Mouse (Mus musculus): ENCODE results near the gene Catsper2. TPM values are rescaled to one million over a fixed set of nuclear protein-coding genes. Genes with fewer than 3 reads are reported as not detected.

Catsper2 gene
- 3.3 and 3.8 TPM in 2 replicates for polyA plus RNA-seq (2015; fragmentation: Nextera tagmentation; extraction: Ambion mirVana)

- Histone ChIP-seq H3K9me3 (no peaks in the 10 kb centered on the region), H3K4me3 (peak within 1 kb of the TSS; percentile 73), H3K9ac (peak within 1 kb of the TSS; percentile 98), H3K27ac (peak within 1 kb of the TSS; percentile 95), H3K4me2 (peak within 1 kb of the TSS; percentile 68), H3K36me3 (peaks cover 16% of the 10 kb centered on the region), H3K4me1 (peaks cover 21% of the 10 kb centered on the region), H3K27me3 (no peaks in the 10 kb centered on the region)
- peak; percentile 100 for ATAC-seq (ENCODE audit: insufficient number of reproducible peaks, insufficient read depth, low FRiP score, low TSS enrichment, low read depth)
- under 1% methylated on average over 65 of the region's 68 CpGs for WGBS
Observed at GRCm38 (mm10) chr2:121413387-121414042, at the start of gene Catsper2, which contains the start of gene Pdia3. TSS of gene Catsper2 (minus strand) at chr2:121413792. TSS of gene Pdia3 (plus strand) at chr2:121413775.

GRCm38 (mm10) chr2:121460071-121460470 is 46.5 kb upstream of the Catsper2 start:
- H3K4me2 ChIP-seq = no peak overlapping the region
- 74% methylated on average over 2 of the region's 2 CpGs for WGBS
- H3K4me3 ChIP-seq = no peak overlapping the region
- H3K27ac ChIP-seq = no peak overlapping the region
- peaks cover 11% of the 10 kb centered on the region for H3K4me1 ChIP-seq
- H3K36me3 ChIP-seq = peaks cover 19% of the 10 kb centered on the region; the same call in 1 of the 2 replicates
- no peak overlapping the region for H3K9ac ChIP-seq
- H3K27me3 ChIP-seq = no peaks in the 10 kb centered on the region
- no peaks in the 10 kb centered on the region for H3K9me3 ChIP-seq
- no peak for ATAC-seq (ENCODE audit: insufficient number of reproducible peaks, insufficient read depth, low FRiP score, low TSS enrichment, low read depth)

GRCm38 (mm10) chr2:121456692-121457642 is 43.4 kb upstream of the Catsper2 start, which contains the start of gene Serinc4:
TSS of gene Serinc4 (minus strand) at chr2:121456781.
- H3K36me3 ChIP-seq = peaks cover 45% of the 10 kb centered on the region

GRCm38 (mm10) chr2:121455534-121455933 is 41.9 kb upstream of the Catsper2 start:
- H3K27me3 ChIP-seq = no peaks in the 10 kb centered on the region
- peaks cover 50% of the 10 kb centered on the region for H3K36me3 ChIP-seq
- peaks cover 26% of the 10 kb centered on the region for H3K4me1 ChIP-seq
- 71% methylated on average over 5 of the region's 5 CpGs for WGBS
- ATAC-seq (ENCODE audit: insufficient number of reproducible peaks, insufficient read depth, low FRiP score, low TSS enrichment, low read depth) = no peak
- no peak overlapping the region for H3K4me2 ChIP-seq
- no peaks in the 10 kb centered on the region for H3K9me3 ChIP-seq
- no peak overlapping the region for H3K9ac ChIP-seq
- H3K27ac ChIP-seq = no peak overlapping the region
- H3K4me3 ChIP-seq = no peak overlapping the region

More at GRCm38 (mm10) chr2:121456692-121457642, 43.4 kb upstream of the Catsper2 start, which contains the start of gene Serinc4:
- peak within 1 kb of the TSS; percentile 77 for H3K4me3 ChIP-seq
- 5% methylated on average over 41 of the region's 41 CpGs for WGBS
- H3K4me2 ChIP-seq = peak within 1 kb of the TSS; percentile 69
- no peaks in the 10 kb centered on the region for H3K27me3 ChIP-seq
- peak within 1 kb of the TSS; percentile 82 for H3K27ac ChIP-seq
- no peaks in the 10 kb centered on the region for H3K9me3 ChIP-seq
- peak; percentile 71 for ATAC-seq (ENCODE audit: insufficient number of reproducible peaks, insufficient read depth, low FRiP score, low TSS enrichment, low read depth)
- peak within 1 kb of the TSS; percentile 87 for H3K9ac ChIP-seq
- H3K4me1 ChIP-seq = peaks cover 17% of the 10 kb centered on the region

GRCm38 (mm10) chr2:121453917-121454316 is 40.3 kb upstream of the Catsper2 start:
- 87% methylated on average over 6 of the region's 6 CpGs for WGBS
- H3K4me1 ChIP-seq = peaks cover 31% of the 10 kb centered on the region
- no peak overlapping the region for H3K4me2 ChIP-seq
- no peak overlapping the region for H3K27ac ChIP-seq
- H3K4me3 ChIP-seq = no peak overlapping the region
- H3K9ac ChIP-seq = no peak overlapping the region
- H3K36me3 ChIP-seq = peaks cover 41% of the 10 kb centered on the region
- H3K9me3 ChIP-seq = no peaks in the 10 kb centered on the region
- no peak for ATAC-seq (ENCODE audit: insufficient number of reproducible peaks, insufficient read depth, low FRiP score, low TSS enrichment, low read depth)
- H3K27me3 ChIP-seq = no peaks in the 10 kb centered on the region

GRCm38 (mm10) chr2:121452990-121453389 is 39.4 kb upstream of the Catsper2 start, which contains the start of gene Hypk:
TSS of gene Hypk (plus strand) at chr2:121453290.
- peaks cover 31% of the 10 kb centered on the region for H3K4me1 ChIP-seq
- H3K4me2 ChIP-seq = no peak within 1 kb of the TSS
- no peaks in the 10 kb centered on the region for H3K27me3 ChIP-seq
- H3K36me3 ChIP-seq = peaks cover 34% of the 10 kb centered on the region
- no peaks in the 10 kb centered on the region for H3K9me3 ChIP-seq
- H3K9ac ChIP-seq = no peak within 1 kb of the TSS
- no peak within 1 kb of the TSS for H3K4me3 ChIP-seq
- no peak within 1 kb of the TSS for H3K27ac ChIP-seq
- no peak for ATAC-seq (ENCODE audit: insufficient number of reproducible peaks, insufficient read depth, low FRiP score, low TSS enrichment, low read depth)
- 76% methylated on average over 4 of the region's 4 CpGs for WGBS

GRCm38 (mm10) chr2:121452361-121452760 is 38.8 kb upstream of the Catsper2 start:
- no peak overlapping the region for H3K9ac ChIP-seq
- no peak overlapping the region for H3K4me2 ChIP-seq
- no peak for ATAC-seq (ENCODE audit: insufficient number of reproducible peaks, insufficient read depth, low FRiP score, low TSS enrichment, low read depth)
- H3K4me1 ChIP-seq = peaks cover 32% of the 10 kb centered on the region
- peaks cover 34% of the 10 kb centered on the region for H3K36me3 ChIP-seq
- H3K27ac ChIP-seq = no peak overlapping the region
- no peaks in the 10 kb centered on the region for H3K9me3 ChIP-seq
- H3K27me3 ChIP-seq = no peaks in the 10 kb centered on the region
- 89% methylated on average over 4 of the region's 4 CpGs for WGBS
- H3K4me3 ChIP-seq = no peak overlapping the region

- WGBS = under 1% methylated on average over 7 of the region's 7 CpGs
- no peak for ATAC-seq (ENCODE audit: insufficient number of reproducible peaks, insufficient read depth, low FRiP score, low TSS enrichment, low read depth)
- Histone ChIP-seq H3K27me3 (no peaks in the 10 kb centered on the region), H3K4me1 (peaks cover 27% of the 10 kb centered on the region), H3K27ac (peak overlapping the region; percentile 97), H3K9me3 (no peaks in the 10 kb centered on the region), H3K4me2 (peak overlapping the region; percentile 87), H3K9ac (peak overlapping the region; percentile 97), H3K4me3 (peak overlapping the region; percentile 97), H3K36me3 (peaks cover 34% of the 10 kb centered on the region)
Observed at GRCm38 (mm10) chr2:121450093-121450492, 36.5 kb upstream of the Catsper2 start.

- H3K9ac ChIP-seq = peak overlapping the region; percentile 97
- peaks cover 33% of the 10 kb centered on the region for H3K36me3 ChIP-seq
- no peaks in the 10 kb centered on the region for H3K27me3 ChIP-seq
- under 1% methylated on average over 54 of the region's 54 CpGs for WGBS
- peak; percentile 62 for ATAC-seq (ENCODE audit: insufficient number of reproducible peaks, insufficient read depth, low FRiP score, low TSS enrichment, low read depth)
- H3K4me3 ChIP-seq = peak overlapping the region; percentile 97
- H3K4me1 ChIP-seq = peaks cover 27% of the 10 kb centered on the region
- H3K9me3 ChIP-seq = no peaks in the 10 kb centered on the region
- peak overlapping the region; percentile 97 for H3K27ac ChIP-seq
- peak overlapping the region; percentile 87 for H3K4me2 ChIP-seq
Observed at GRCm38 (mm10) chr2:121449545-121450011, 36.0 kb upstream of the Catsper2 start.

- H3K4me2 ChIP-seq = peak within 1 kb of the TSS; percentile 87
- H3K27me3 ChIP-seq = no peaks in the 10 kb centered on the region
- H3K27ac ChIP-seq = peak within 1 kb of the TSS; percentile 97
- H3K4me3 ChIP-seq = peak within 1 kb of the TSS; percentile 97
- H3K4me1 ChIP-seq = peaks cover 27% of the 10 kb centered on the region
- no peaks in the 10 kb centered on the region for H3K9me3 ChIP-seq
- under 1% methylated on average over 73 of the region's 74 CpGs for WGBS
- peak within 1 kb of the TSS; percentile 97 for H3K9ac ChIP-seq
- peak; percentile 97 for ATAC-seq (ENCODE audit: insufficient number of reproducible peaks, insufficient read depth, low FRiP score, low TSS enrichment, low read depth)
- H3K36me3 ChIP-seq = peaks cover 27% of the 10 kb centered on the region
Observed at GRCm38 (mm10) chr2:121448739-121449535, 35.3 kb upstream of the Catsper2 start, which contains the start of gene Serf2. TSS of gene Serf2 (plus strand) at chr2:121449195.
